Mouse (Mus musculus): ENCODE results near the gene Gm3250.
"Not testable (repeated sequence)": the region's sequence is repeated elsewhere in the genome, so short reads cannot be mapped to it uniquely, and the experiment has no call there.

Gene Gm3250

DNA sequence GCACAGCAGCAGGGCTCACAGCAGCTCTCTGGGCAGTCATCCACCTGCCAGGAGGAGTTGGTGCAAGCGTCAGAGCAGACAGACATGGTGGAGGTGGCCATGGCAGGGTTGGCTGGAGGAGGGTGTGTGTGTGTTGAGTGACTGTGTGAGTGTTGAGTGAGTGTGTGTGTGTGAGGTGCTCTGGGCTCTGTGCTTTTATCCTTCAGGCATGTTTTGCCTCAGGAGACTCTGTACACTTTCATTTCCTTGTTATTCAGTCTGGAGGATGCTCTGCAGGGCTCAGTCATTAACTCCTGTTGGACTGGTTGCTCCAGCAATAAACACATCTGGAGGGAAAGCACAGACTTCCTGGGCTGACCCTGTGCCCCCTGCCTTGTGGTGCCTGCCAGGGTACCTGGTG lies 31.1 kb downstream of the Gm3250 start, which contains the start of gene Gm9736:
TSS of gene Gm9736 (minus strand) at position 101 of the 400 bp plus-strand sequence.
- DNase-seq (ENCODE audit: low spot score in 2 of 2) = not testable (repeated sequence)

DNA sequence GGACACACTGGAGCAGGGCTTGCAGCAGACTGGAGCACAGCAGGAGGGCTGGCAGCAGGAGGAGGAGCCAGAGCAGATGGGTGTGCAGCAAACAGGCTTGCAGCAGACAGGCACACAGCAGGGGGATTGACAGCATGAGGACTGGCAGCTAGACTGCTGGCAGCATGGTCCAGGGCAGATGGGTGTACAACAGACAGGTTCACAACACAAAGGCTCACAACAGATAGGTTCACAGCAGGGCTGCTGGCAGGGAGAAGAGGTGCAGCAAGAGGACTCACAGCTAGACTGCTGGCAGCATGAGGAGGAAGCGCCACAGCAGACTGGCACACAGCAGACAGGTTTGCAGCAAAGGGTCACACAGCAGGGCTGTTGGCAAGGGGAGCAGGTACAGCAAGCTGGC lies 31.7 kb downstream of the Gm3250 start:
- DNase-seq (ENCODE audit: low spot score in 2 of 2) = not testable (repeated sequence)

DNA sequence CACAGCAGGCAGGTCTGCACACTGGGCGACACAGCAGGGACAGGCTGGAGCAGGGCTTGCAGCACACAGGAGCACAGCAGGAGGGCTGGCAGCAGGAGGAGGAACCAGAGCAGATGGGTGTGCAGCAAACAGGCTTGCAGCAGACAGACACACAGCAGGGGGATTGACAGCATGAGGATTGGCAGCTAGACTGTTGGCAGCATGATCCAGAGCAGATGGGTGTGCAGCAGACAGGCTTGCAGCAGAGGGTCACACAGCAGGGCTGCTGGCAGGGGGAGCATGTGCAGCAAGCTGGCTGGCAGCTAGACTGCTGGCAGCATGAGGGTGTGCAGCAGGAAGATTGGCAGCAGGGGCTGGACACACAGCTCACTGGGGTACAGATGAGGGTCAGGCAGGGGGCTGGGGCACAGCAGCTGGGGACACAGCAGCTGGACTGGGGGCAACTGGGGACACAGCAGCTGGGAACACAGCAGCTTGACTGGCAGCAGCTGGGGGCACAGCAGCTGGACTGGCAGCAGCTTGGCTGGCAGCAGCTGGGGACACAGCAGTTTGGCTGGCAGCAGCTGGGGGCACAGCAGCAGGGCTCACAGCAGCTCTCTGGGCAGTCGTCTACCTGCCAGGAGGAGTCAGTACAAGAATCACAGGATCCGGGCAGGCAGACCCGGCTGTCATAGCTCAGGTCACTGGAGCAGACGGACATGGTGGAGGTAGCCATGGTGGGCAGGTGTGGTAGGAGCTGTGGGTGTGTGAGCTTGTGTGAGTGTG lies 40.2 kb downstream of the Gm3250 start, which contains the start of gene Gm18596:
TSS of gene Gm18596 (minus strand) at position 715 of the 765 bp plus-strand sequence.
- DNase-seq (ENCODE audit: low spot score in 2 of 2) = not testable (repeated sequence)

DNA sequence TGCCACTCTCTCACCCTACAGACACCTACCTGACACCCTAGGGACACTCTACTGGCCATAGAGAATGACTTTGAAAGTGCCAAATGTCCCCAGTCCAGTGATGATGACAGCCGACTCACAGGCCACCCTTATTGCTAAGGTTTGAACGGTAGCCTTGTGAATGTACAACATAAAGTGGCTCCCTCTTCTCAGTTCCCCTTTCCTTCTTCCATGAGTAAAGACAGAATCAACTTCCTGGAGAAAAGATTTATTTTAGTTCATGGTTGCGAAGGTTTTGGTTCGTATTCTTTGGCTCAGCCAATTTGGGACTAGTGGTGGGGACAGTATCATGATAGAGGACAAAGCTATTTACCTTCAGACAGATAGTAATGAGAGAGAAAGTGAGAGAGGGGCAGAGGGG lies 43.4 kb downstream of the Gm3250 start:
- DNase-seq (ENCODE audit: low spot score in 2 of 2) = no peak

DNA sequence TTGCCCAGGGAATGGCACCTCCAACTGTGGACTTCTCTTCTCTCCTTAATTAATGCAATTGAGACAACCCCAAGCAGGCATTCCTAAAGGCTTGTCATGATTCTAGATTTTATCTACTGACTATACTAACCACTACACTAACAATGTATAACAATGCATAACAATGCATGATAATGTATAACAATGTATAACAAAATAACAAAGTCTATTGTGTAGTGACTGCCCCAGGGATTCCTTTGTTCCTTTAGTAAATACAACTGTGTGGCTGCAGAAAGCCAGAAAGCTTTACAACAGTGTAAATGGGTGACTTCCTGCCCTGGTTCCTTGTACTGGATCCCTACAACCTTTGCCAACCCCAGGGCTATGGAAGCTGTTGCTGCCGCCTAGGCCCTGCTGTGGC lies 46.4 kb downstream of the Gm3250 start:
- no peak for DNase-seq (ENCODE audit: low spot score in 2 of 2)

Measured in spleen, postnatal 10 days (tissue).